Mouse (Mus musculus) intestine, postnatal 0 days (tissue): ENCODE measurements around the gene Vwce. TPM values are rescaled to one million over a fixed set of nuclear protein-coding genes. Genes with fewer than 3 reads are reported as not detected.

ENCODE experiments used
- ATAC-seq: fragments of 200-750 bp; cut with Nextera tagmentation; 2 replicates; pipeline ENCODE4 v1.8.0; 2017; ENCODE audit warnings: mild to moderate bottlenecking, moderate TSS enrichment, moderate library complexity
- H3K27ac ChIP-seq: fragments of 300-500 bp; sonication (generic); 2 replicates; pipeline ENCODE4 v1.5.1; 2014; ENCODE audit warnings: mild to moderate bottlenecking, low read depth, low read length, moderate library complexity
- H3K27me3 ChIP-seq: fragments of 300-500 bp; sonication (generic); replicated peaks from 2 replicates; pipeline ENCODE4 v1.6.1; 2014; ENCODE audit warnings: low read length, mixed read lengths; ENCODE audit not compliant: control insufficient read depth, insufficient read depth
- H3K36me3 ChIP-seq: fragments of 300-500 bp; sonication (generic); 2 replicates; pipeline ENCODE4 v1.6.1; 2014; ENCODE audit warnings: mild to moderate bottlenecking, moderate library complexity; ENCODE audit not compliant: control insufficient read depth, insufficient read depth
- H3K4me1 ChIP-seq: fragments of 300-500 bp; sonication (generic); replicated peaks from 2 replicates; pipeline ENCODE4 v1.6.1; 2014; ENCODE audit warnings: antibody characterized with exemption, low read length, mixed read lengths; ENCODE audit not compliant: control insufficient read depth, insufficient read depth
- H3K4me2 ChIP-seq: fragments of 300-500 bp; sonication (generic); replicated peaks from 2 replicates; pipeline ENCODE4 v1.6.1; 2014; ENCODE audit warnings: low read depth, mild to moderate bottlenecking, moderate library complexity
- H3K4me3 ChIP-seq: fragments of 300-500 bp; sonication (generic); 2 replicates; pipeline ENCODE4 v1.5.1; 2014; ENCODE audit warnings: low read depth, low read length
- H3K9ac ChIP-seq: fragments of 300-500 bp; sonication (generic); 2 replicates; pipeline ENCODE4 v1.6.1; 2014; ENCODE audit warnings: mild to moderate bottlenecking, low read depth, low read length
- H3K9me3 ChIP-seq: fragments of 300-500 bp; sonication (generic); 2 replicates; pipeline ENCODE4 v1.6.1; 2016; ENCODE audit warnings: mixed run types; ENCODE audit not compliant: control insufficient read depth
- CTCF ChIP-seq: sonication (generic); IDR thresholded peaks from 2 replicates; pipeline ENCODE4 v1.5.1; 2016; ENCODE audit warnings: low read depth, mild to moderate bottlenecking, control low read depth, antibody characterized with exemption, moderate library complexity
- WGBS: fragments of 180-500 bp; shearing (Covaris S2); extraction: QIAGEN DNeasy Blood & Tissue Kit; methylation state at CpG from one replicate; pipeline ENCODE4 v1.1.7; 2014; 5-methylcytosine and 5-hydroxymethylcytosine counted together
- polyA plus RNA-seq: library from polyadenylated mRNA; unstranded; fragments of >200 nt; fragmentation: Nextera tagmentation; extraction: Ambion mirVana; gene quantifications from 2 replicates; pipeline ENCODE4 v1.2.1, GENCODE M21; 2015

The Vwce gene
- polyA plus RNA-seq, 1 experiment from 2014 or later: 7.1 TPM

DNA sequence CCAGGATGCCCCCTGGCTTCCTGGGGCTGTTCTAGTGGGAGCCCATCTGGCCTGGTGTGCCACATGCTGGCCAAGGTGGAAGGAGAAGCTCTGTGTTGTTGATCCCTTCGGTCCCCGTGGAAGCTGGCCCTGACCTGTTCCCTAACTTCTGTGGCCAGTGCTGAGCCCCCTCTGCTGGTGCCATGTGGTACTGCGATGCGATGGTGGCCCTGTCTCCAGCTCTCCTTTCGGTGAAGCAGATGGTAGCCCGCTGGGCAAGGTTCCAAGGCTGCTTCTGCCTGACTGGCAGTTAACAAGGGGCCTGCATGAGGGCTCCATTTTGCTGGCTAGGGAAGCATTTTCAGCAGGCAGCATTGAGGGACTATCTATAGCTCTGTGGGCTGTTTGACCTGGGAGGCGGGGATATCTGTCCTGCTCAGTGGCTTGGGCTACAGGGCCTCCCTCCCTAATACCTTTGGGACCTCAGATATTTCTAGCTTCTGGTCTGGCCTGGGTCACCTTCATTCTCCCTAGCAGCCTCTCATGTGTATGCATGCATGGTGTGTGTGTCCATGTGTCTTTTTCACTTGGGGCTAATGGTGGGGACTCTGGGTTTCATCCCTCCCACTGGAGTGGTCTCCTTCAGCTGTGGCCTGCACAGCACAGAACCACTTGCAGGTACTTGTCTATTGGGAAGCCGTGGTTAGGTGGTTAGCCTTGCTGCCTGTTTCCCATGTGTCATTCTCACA, 75.5 kb downstream of the Vwce start:
- no peak overlapping the region for H3K4me2 ChIP-seq
- H3K9me3 ChIP-seq: no peaks in the 10 kb centered on the region
- peak; percentile 99 for TF ChIP-seq CTCF
- peak; percentile 66 for ATAC-seq
- 24% methylated on average over 8 of the region's 8 CpGs for WGBS
- no peak overlapping the region for H3K9ac ChIP-seq
- H3K4me1 ChIP-seq: no peaks in the 10 kb centered on the region
- no peaks in the 10 kb centered on the region for H3K27me3 ChIP-seq
- H3K36me3 ChIP-seq: peaks cover 67% of the 10 kb centered on the region
- peak overlapping the region; percentile 15; the same call in 1 of the 2 replicates for H3K27ac ChIP-seq
- no peak overlapping the region for H3K4me3 ChIP-seq

DNA sequence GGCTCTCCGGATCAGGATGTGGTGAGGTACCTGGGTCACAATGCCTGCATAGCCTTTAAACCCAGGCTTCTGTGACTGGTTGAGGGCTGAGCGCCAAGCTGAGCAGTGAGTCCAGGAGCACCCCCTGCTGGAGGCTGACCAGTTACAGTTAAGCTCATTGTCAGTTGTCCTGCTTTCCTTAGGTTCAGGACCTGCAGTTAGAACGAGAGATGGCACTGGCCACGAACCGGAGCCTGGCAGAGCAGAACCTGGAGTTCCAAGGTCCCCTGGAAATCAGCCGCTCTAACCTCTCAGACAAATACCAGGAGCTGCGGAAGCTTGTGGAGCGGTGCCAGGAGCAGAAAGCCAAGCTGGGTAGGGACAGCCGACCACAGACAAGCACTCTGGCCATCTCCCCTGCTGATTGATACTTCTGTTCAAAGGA, 76.1 kb downstream of the Vwce start:
- no peak overlapping the region for H3K9ac ChIP-seq
- H3K27ac ChIP-seq: peak overlapping the region; percentile 41; the same call in 1 of the 2 replicates
- 75% methylated on average over 9 of the region's 9 CpGs for WGBS

DNA sequence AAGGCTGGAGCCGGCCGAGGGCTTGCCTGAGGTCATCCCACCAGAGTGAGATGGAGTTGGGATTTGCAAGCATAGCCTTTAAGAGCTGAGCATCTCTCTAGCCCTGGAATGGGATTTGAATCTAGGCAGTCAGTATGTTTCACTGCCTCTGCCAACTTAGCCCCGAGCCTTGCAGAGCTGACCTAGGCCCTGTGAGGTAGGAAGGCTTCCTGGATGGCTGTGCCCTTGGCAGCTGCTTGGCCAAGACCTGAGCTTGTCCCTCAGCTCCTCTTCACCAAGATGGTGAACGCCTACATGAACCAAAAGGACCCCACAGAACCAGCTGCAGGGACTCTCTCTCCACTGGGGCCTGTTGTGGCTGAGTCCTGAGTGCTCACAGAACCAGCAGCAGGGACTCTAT, 76.7 kb downstream of the Vwce start:
- H3K27me3 ChIP-seq: no peaks in the 10 kb centered on the region
- peaks cover 67% of the 10 kb centered on the region for H3K36me3 ChIP-seq
- H3K4me2 ChIP-seq: no peak overlapping the region
- 94% methylated on average over 4 of the region's 4 CpGs for WGBS
- no peaks in the 10 kb centered on the region for H3K9me3 ChIP-seq
- H3K4me3 ChIP-seq: no peak overlapping the region
- ATAC-seq: no peak
- no peak overlapping the region for H3K9ac ChIP-seq
- no peak for TF ChIP-seq CTCF
- H3K27ac ChIP-seq: no peak overlapping the region
- no peaks in the 10 kb centered on the region for H3K4me1 ChIP-seq

More for the DNA sequence above, 76.1 kb downstream of the Vwce start:
- 0 out of 2 replicates have a peak, but pooled peaks have one; percentile 23 for ATAC-seq
- Histone ChIP-seq H3K36me3 (peaks cover 67% of the 10 kb centered on the region), H3K4me3 (no peak overlapping the region), H3K4me1 (no peaks in the 10 kb centered on the region), H3K9me3 (no peaks in the 10 kb centered on the region), H3K27me3 (no peaks in the 10 kb centered on the region), H3K4me2 (no peak overlapping the region)
- peak; percentile 81 for TF ChIP-seq CTCF

DNA sequence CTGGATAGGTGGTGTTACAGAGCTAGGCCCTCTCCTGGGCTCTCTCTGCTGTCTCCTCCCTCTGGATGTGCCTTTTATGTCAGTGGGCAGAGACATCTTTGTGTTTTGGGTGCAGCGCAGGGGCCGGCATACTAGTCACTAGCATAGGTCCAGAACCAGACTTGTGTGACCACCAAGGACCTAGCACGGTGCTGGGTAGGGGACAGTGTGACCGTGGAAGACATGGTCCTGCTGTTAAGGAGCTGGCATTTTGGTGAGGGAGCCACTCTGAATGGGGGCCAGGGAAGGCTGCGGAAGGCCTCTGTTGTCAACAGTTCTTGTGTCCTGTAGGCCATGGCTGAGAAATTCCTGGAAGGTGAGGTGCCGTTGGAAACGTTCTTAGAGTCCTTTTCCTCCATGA, 78.2 kb downstream of the Vwce start:
- no peak for TF ChIP-seq CTCF
- no peak for ATAC-seq
- Histone ChIP-seq H3K4me1 (no peaks in the 10 kb centered on the region), H3K4me2 (no peak overlapping the region), H3K9ac (no peak overlapping the region), H3K36me3 (peaks cover 60% of the 10 kb centered on the region), H3K9me3 (no peaks in the 10 kb centered on the region), H3K27ac (no peak overlapping the region), H3K27me3 (no peaks in the 10 kb centered on the region), H3K4me3 (no peak overlapping the region)
- WGBS: 89% methylated on average over 7 of the region's 7 CpGs

DNA sequence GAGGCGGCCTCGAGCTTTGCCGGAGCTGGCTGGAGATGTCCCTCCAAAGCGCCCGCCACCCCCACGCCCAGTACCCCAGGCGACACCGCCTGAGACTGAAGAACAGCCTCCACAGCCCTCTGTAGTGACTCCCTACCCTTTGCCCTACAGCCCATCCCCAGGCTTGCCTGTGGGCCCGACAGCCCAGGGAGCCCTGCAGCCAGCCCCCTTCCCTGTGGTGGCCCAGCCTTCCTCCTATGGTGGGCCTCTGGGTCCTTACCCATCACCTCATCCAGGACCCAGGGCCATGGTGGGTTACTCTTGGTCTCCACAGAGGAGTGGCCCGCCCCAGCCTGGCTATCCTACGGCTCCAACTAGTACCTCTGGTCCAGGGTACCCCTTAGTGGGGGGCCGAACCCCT, 78.6 kb downstream of the Vwce start:
- TF ChIP-seq CTCF: no peak
- no peak overlapping the region for H3K4me2 ChIP-seq
- H3K27me3 ChIP-seq: no peaks in the 10 kb centered on the region
- no peak for ATAC-seq
- 96% methylated on average over 12 of the region's 12 CpGs for WGBS
- H3K27ac ChIP-seq: no peak overlapping the region
- no peak overlapping the region for H3K4me3 ChIP-seq
- no peaks in the 10 kb centered on the region for H3K9me3 ChIP-seq
- H3K36me3 ChIP-seq: peaks cover 56% of the 10 kb centered on the region
- H3K4me1 ChIP-seq: no peaks in the 10 kb centered on the region
- H3K9ac ChIP-seq: no peak overlapping the region

DNA sequence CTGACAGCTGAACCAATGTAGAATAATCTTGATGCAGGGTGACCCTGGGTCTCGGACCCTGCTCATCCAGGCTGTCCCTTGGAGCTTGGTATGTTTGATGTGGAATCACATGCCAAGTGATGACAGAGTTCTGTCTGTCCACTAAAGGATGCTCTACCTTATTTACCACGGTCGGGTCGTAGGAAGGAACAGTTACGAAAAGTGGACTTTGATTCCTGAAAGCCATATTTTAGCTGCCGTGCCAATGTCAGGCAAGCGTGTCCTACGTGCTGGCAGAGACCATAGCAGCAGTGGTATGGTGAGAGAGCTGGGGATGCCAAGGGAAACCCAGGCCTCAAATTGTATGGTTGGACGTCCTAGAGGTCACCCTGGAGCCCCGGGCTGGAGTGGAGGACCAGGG, 79.5 kb downstream of the Vwce start:
- no peak overlapping the region for H3K4me2 ChIP-seq
- H3K4me3 ChIP-seq: no peak overlapping the region
- no peaks in the 10 kb centered on the region for H3K9me3 ChIP-seq
- no peak overlapping the region for H3K9ac ChIP-seq
- WGBS: 78% methylated on average over 10 of the region's 10 CpGs
- H3K4me1 ChIP-seq: no peaks in the 10 kb centered on the region
- H3K36me3 ChIP-seq: peaks cover 50% of the 10 kb centered on the region
- no peak for TF ChIP-seq CTCF
- no peak for ATAC-seq
- no peaks in the 10 kb centered on the region for H3K27me3 ChIP-seq
- no peak overlapping the region for H3K27ac ChIP-seq
